12 mouse cellular contexts compared by ENCODE assay signal in the genomic region with DNA sequence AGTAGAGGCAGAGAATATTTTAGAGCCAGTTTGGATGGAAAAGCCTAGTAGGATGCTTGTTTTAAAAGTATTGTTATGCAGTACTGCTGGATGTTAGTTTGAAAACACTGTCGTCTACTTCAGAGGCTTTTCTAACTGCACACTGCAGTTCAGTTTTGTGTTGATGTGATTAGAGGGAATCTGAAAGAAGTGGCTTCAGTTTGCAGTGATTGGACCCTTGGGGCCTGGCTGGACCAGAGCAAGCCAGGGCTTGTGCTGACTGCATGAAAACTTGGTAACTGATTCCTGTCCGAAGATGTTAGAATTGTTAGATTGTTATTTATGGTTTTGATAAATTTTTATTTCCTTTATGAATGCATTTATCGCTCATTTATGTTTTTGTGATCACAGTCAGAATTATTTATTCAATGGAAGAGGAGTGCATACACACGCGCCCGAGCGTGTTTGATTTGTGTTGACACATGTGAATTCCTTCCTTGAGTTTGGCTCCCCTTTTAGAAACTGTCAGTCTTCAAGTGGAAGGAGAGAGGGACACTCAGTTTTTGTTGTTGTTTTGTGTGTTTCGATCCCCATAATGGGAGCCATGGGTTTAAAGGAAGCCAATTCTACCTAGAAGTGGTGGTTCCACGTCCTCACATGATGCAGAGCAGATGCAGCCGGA.
DNase-seq lines count a peak whose midpoint lies in the region; ATAC-seq and TF ChIP-seq lines count a peak whose summit lies in the region.
"Had no signal": no experiment of that assay in that cellular context is flagged by ENCODE, and none has a peak within 500 bp of the region (broad histone marks: within the 10 kb centered on the region; RNA-seq: fewer than 3 reads in every experiment).

No protein-coding gene starts in this region.

- peak; percentile 31 for DNase-seq in embryo, embryonic 11 days
- DNase-seq in embryo, embryonic 9.5 days (ENCODE audit: extremely low spot score), result no peak
- DNase-seq in lung, embryonic 14.5 days, result peak; percentile 39
- no peak for DNase-seq in lung, postnatal 0 days (ENCODE audit: low spot score)
- DNase-seq in gastrocnemius, postnatal 14 days, result peak; percentile 34
- DNase-seq in retina, postnatal 1 day, result peak; percentile 75
- DNase-seq: cerebellum, adult 9-10 months; kidney, adult 8-10 months had no signal

- no peak for TF ChIP-seq EP300 in lung, postnatal 0 days (IDR thresholded peaks at IDR 0.05)

- H3K4me3 ChIP-seq in lung, embryonic 14.5 days (ENCODE audit: low read depth, low read length), result no peak overlapping the region
- H3K4me3 ChIP-seq in lung, postnatal 0 days (ENCODE audit: low read depth, low read length), result no peak overlapping the region
- H3K4me3 ChIP-seq: erythroblast, embryonic 14.5 days; lung, embryonic 15.5 days had no signal

- no peaks in the 10 kb centered on the region for H3K9me3 ChIP-seq in lung, embryonic 14.5 days (ENCODE audit: low read depth, low read length)
- H3K9me3 ChIP-seq in lung, postnatal 0 days (ENCODE audit: low read length), result no peaks in the 10 kb centered on the region
- H3K9me3 ChIP-seq: lung, embryonic 15.5 days had no signal

- H3K4me1 ChIP-seq in lung, embryonic 14.5 days (ENCODE audit: insufficient read depth), result 0 out of 2 replicates have a peak, but pooled peaks cover 2% of the 10 kb centered on the region
- no peaks in the 10 kb centered on the region for H3K4me1 ChIP-seq in lung, postnatal 0 days (ENCODE audit: insufficient read depth, low read depth, low read length)

- no peaks in the 10 kb centered on the region for H3K36me3 ChIP-seq in lung, embryonic 14.5 days (ENCODE audit: insufficient read depth)
- no peaks in the 10 kb centered on the region for H3K36me3 ChIP-seq in lung, postnatal 0 days (ENCODE audit: insufficient read depth, low read length)
- H3K36me3 ChIP-seq: lung, embryonic 15.5 days had no signal

- H3K27me3 ChIP-seq in lung, embryonic 14.5 days (ENCODE audit: insufficient read depth, low read length), result no peaks in the 10 kb centered on the region
- H3K27me3 ChIP-seq in lung, postnatal 0 days (replicated peaks; ENCODE audit: insufficient read depth, low read length), result no peaks in the 10 kb centered on the region
- H3K27me3 ChIP-seq: lung, embryonic 15.5 days had no signal

- H3K27ac ChIP-seq in lung, embryonic 14.5 days (ENCODE audit: low read depth), result no peak overlapping the region
- no peak overlapping the region for H3K27ac ChIP-seq in lung, postnatal 0 days (ENCODE audit: low read length)
- H3K27ac ChIP-seq: lung, embryonic 15.5 days had no signal

- intact Hi-C loops in gastrocnemius, postnatal 14 days (cut with DNase I; ENCODE audit: low total_unique reads), result no loop called here

- WGBS in lung, embryonic 14.5 days, result 56% methylated on average over 10 of the region's 10 CpGs
- 70% methylated on average over 10 of the region's 10 CpGs for WGBS in lung, postnatal 0 days

- TF ChIP-seq CTCF in lung, embryonic 14.5 days (IDR thresholded peaks at IDR 0.05; ENCODE audit: low read depth), result no peak
- TF ChIP-seq CTCF in lung, postnatal 0 days (IDR thresholded peaks at IDR 0.05), result no peak

- no peak overlapping the region for H3K9ac ChIP-seq in lung, embryonic 14.5 days
- H3K9ac ChIP-seq in lung, postnatal 0 days (replicated peaks; ENCODE audit: low read depth), result no peak overlapping the region
- H3K9ac ChIP-seq: lung, embryonic 15.5 days had no signal

- H3K4me2 ChIP-seq in lung, embryonic 14.5 days, result no peak overlapping the region
- no peak overlapping the region for H3K4me2 ChIP-seq in lung, postnatal 0 days (replicated peaks; ENCODE audit: low read depth, low read length)
- H3K4me2 ChIP-seq: lung, embryonic 15.5 days had no signal

- ATAC-seq in lung, embryonic 14.5 days (ENCODE audit: insufficient read depth), result no peak
- no peak for ATAC-seq in lung, postnatal 0 days
- no peak for ATAC-seq in megakaryocyte-erythroid progenitor cell, adult 5-6 weeks (replicated peaks; ENCODE audit: low FRiP score, low TSS enrichment, poor library complexity, severe bottlenecking)
- ATAC-seq in granulocyte monocyte progenitor cell, adult 5-6 weeks (replicated peaks; ENCODE audit: poor library complexity, severe bottlenecking), result no peak

Comparison
In these comparisons a context has a peak if more than half of its experiments do, and no peak if none do; other contexts are left out.
1. DNase-seq: peak in embryo, embryonic 11 days (single experiment), lung, embryonic 14.5 days (single experiment), gastrocnemius, postnatal 14 days (single experiment) and retina, postnatal 1 day (single experiment); none in embryo, embryonic 9.5 days (single experiment) and lung, postnatal 0 days (single experiment).